Mouse (Mus musculus) midbrain, embryonic 11.5 days (tissue): ENCODE measurements around the gene Ppp6c. TPM values are rescaled to one million over a fixed set of nuclear protein-coding genes. Genes with fewer than 3 reads are reported as not detected.

Experiments
- ATAC-seq: fragments of 200-750 bp; cut with Nextera tagmentation; 2 replicates; pipeline ENCODE4 v1.8.0; 2017; ENCODE audit warnings: moderate TSS enrichment, moderate library complexity; ENCODE audit not compliant: low FRiP score
- DNase-seq: peaks from one replicate; pipeline ENCODE4 v3.0.0; 2015; ENCODE audit warnings: low spot score; ENCODE audit errors: missing footprints
- H3K27ac ChIP-seq: fragments of 300-500 bp; sonication (generic); 2 replicates; pipeline ENCODE4 v1.5.1; 2014; ENCODE audit warnings: low read depth, low read length
- H3K27me3 ChIP-seq: fragments of 300-500 bp; sonication (generic); 2 replicates; pipeline ENCODE4 v1.6.1; 2014; ENCODE audit warnings: mild to moderate bottlenecking, low read length, moderate library complexity, mixed read lengths; ENCODE audit not compliant: control insufficient read depth, insufficient read depth
- H3K36me3 ChIP-seq: fragments of 300-500 bp; sonication (generic); 2 replicates; pipeline ENCODE4 v1.6.1; 2014; ENCODE audit warnings: mild to moderate bottlenecking, low read length, moderate library complexity, mixed read lengths; ENCODE audit not compliant: control insufficient read depth, insufficient read depth
- H3K4me1 ChIP-seq: fragments of 300-500 bp; sonication (generic); 2 replicates; pipeline ENCODE4 v1.6.1; 2014; ENCODE audit warnings: low read length; ENCODE audit not compliant: control insufficient read depth, insufficient read depth
- H3K4me2 ChIP-seq: fragments of 300-500 bp; sonication (generic); 2 replicates; pipeline ENCODE4 v1.6.1; 2014; ENCODE audit warnings: mild to moderate bottlenecking, moderate library complexity
- H3K4me3 ChIP-seq: fragments of 300-500 bp; sonication (generic); 2 replicates; pipeline ENCODE4 v1.5.1; 2014; ENCODE audit warnings: low read depth, low read length
- H3K9ac ChIP-seq: fragments of 300-500 bp; sonication (generic); 2 replicates; pipeline ENCODE4 v1.6.1; 2014; ENCODE audit warnings: low read length
- H3K9me3 ChIP-seq: fragments of 300-500 bp; sonication (generic); 2 replicates; pipeline ENCODE4 v1.6.1; 2016; ENCODE audit warnings: low read length; ENCODE audit not compliant: control insufficient read depth
- WGBS: fragments of 180-500 bp; shearing (Covaris S2); extraction: QIAGEN DNeasy Blood & Tissue Kit; methylation state at CpG from one replicate; pipeline ENCODE4 v1.1.7; 2014; 5-methylcytosine and 5-hydroxymethylcytosine counted together
- polyA plus RNA-seq: library from polyadenylated mRNA; unstranded; fragments of >200 nt; fragmentation: Nextera tagmentation; extraction: Ambion mirVana; gene quantifications from 2 replicates; pipeline ENCODE4 v1.2.1, GENCODE M21; 2014

The Ppp6c gene
- polyA plus RNA-seq, 1 experiment from 2014 or later = 92.7 TPM

DNA sequence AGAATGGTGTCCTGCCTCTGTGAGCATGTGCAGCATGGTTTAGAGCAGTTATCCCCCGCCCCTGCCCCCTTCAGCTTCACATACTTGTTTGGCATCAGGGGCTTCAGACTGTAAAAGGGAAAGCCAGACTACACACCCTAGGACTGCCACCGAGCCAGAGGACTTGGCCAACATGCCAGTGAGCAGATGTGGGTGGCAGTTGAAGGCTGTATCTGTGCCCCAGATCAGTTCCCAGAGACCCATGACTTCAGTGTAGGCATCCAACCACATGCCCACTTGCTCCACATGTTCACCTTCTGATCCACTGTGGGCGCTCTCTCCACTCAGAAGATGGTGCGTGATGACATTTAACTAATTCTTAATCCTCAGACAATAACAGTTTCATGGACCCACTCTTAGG, 9.1 kb downstream of the Ppp6c start:
- Histone ChIP-seq H3K4me2 (no peak overlapping the region), H3K27me3 (no peaks in the 10 kb centered on the region), H3K9ac (no peak overlapping the region), H3K27ac (no peak overlapping the region), H3K4me3 (no peak overlapping the region), H3K9me3 (no peaks in the 10 kb centered on the region), H3K4me1 (no peaks in the 10 kb centered on the region), H3K36me3 (no peaks in the 10 kb centered on the region)
- DNase-seq (no peak), ATAC-seq (no peak)
- 95% methylated on average over 4 of the region's 4 CpGs for WGBS

DNA sequence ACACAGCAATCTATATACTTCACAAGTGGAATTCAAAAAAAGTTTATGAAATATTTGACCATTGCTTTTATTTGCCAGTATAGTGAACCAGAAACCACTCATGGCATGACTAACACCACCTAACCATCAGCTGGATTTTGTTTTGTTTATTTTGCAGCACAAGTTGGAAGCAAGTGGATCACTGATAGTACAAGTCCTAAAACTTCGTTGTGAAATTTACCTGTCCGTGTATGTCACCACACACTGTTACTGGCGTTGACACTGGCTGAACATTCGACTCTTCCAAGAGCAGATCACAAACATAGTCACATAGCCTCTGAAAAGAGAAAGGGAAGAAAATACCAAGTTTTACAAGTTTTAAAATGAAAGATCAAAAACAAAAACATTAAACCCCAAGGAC, 15.5 kb downstream of the Ppp6c start:
- no peak overlapping the region for H3K27ac ChIP-seq
- no peaks in the 10 kb centered on the region for H3K36me3 ChIP-seq
- DNase-seq (no peak), ATAC-seq (no peak)
- no peaks in the 10 kb centered on the region for H3K4me1 ChIP-seq
- no peak overlapping the region for H3K9ac ChIP-seq
- WGBS = 93% methylated on average over 4 of the region's 4 CpGs
- H3K27me3 ChIP-seq = no peaks in the 10 kb centered on the region
- H3K4me3 ChIP-seq = no peak overlapping the region
- no peaks in the 10 kb centered on the region for H3K9me3 ChIP-seq
- H3K4me2 ChIP-seq = no peak overlapping the region

DNA sequence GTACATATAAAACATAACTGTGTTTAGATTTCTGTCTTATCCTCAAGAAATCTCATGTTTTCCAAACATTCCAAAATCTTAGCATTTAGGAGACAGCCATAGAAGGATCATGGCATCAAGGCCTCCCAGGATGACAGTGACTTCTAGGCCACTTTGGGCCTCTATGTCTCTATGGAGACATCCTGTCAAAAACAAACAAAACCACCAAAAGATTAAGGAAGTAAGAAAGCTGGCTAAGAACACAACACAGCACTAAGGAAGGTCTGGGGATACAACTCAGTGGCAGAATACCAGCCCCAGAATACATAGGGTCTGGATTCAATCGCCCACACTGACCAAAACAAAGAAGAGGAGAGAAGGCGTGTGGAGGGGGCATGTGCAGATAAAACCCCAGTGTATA, 22.9 kb downstream of the Ppp6c start:
- Histone ChIP-seq H3K36me3 (no peaks in the 10 kb centered on the region), H3K4me3 (no peak overlapping the region)
- WGBS = 91% methylated on average over 2 of the region's 2 CpGs

DNA sequence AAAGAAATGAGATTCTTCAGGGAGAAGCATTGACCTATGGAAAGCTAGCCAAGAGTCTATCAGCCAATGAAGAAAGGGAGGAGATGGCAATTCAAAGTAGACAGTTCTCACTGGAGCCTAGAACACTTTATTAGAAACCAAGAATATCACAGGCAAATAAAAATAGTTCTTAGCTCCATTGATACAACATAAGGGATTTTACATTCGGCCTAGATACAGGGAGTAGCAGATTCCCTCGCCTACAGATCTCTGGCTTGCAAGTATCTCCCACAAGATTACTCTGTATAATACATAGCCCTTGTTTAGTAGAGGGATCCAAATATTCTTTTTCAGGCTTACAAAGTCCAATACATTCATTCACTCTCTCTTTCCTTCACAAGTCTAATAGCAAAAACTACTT, 31.4 kb downstream of the Ppp6c start:
- Histone ChIP-seq H3K9ac (no peak overlapping the region), H3K4me2 (no peak overlapping the region), H3K4me3 (no peak overlapping the region), H3K27ac (no peak overlapping the region), H3K4me1 (no peaks in the 10 kb centered on the region; the same call in 1 of the 2 replicates), H3K27me3 (no peaks in the 10 kb centered on the region), H3K36me3 (no peaks in the 10 kb centered on the region), H3K9me3 (no peaks in the 10 kb centered on the region)
- WGBS = 96% methylated on average over 2 of the region's 2 CpGs
- ATAC-seq = no peak
- no peak for DNase-seq

More for the DNA sequence above, 22.9 kb downstream of the Ppp6c start:
- ATAC-seq (no peak), DNase-seq (no peak)
- no peak overlapping the region for H3K27ac ChIP-seq
- H3K4me2 ChIP-seq = no peak overlapping the region
- H3K27me3 ChIP-seq = no peaks in the 10 kb centered on the region
- H3K9me3 ChIP-seq = no peaks in the 10 kb centered on the region
- no peak overlapping the region for H3K9ac ChIP-seq
- H3K4me1 ChIP-seq = no peaks in the 10 kb centered on the region

DNA sequence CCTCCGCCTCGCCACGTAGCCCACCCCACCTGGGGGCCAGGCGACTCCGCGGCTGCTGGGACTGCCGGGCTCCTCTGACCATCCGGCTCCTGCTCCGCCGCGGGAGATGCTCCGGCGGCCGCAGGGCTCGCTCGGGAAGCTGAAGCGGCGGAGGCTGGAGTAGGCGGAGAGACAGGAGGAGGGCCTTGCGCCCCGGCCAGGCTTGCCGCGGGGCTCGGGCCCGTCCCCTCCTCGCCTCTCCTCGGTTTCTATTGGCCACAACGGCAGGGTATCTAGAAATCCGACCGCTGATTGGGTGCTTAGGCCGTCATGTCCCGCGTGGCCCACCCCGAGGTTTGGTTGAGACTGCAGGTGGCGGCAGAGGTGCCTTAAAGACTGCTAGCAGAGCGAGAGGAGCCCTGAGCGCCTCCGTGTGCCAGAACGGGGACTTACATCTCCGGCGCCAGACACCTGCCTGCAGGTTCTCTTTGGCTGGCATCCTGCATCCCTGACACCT, 35.6 kb downstream of the Ppp6c start, which contains the start of gene Scai:
TSS of gene Scai (minus strand) at position 174 of the 496 bp plus-strand sequence.
- WGBS = under 1% methylated on average over 41 of the region's 41 CpGs
- H3K9ac ChIP-seq = peak within 1 kb of the TSS; percentile 83
- peak within 1 kb of the TSS; percentile 89 for H3K27ac ChIP-seq
- no peaks in the 10 kb centered on the region for H3K27me3 ChIP-seq
- peak; percentile 100 for ATAC-seq
- H3K36me3 ChIP-seq = no peaks in the 10 kb centered on the region
- H3K4me2 ChIP-seq = peak within 1 kb of the TSS; percentile 74
- peak within 1 kb of the TSS; percentile 64 for H3K4me3 ChIP-seq
- DNase-seq = peak; percentile 98
- H3K9me3 ChIP-seq = no peaks in the 10 kb centered on the region
- H3K4me1 ChIP-seq = peaks cover 11% of the 10 kb centered on the region

DNA sequence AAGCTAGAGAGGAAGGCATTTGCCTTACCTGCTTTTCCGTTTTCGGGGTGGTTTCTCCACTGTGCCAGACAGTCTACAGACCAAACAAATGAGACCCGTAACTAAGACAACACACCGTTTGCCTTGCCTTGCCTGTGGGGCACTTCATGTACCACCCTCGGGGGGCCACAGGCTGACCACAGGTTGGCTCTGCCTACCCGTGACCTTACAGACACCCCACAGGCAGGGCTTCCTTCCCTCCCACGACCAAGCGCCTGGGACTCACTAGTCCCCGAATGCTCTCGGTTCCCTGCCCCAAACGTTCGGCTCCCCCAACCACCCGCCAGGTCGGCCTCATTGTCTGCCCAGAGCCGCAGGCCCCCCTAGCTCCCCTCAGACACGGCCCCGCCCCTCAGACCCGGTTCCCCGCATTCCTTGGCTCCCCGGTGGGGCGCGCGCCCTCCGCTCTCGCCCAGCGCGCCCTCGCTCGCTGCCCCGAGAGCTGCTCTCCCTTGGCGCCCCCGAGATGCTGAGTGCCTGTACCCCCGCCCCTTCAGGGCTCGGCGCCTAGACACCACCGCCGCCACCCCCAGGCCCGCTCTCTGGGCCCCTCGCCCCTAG, 36.2 kb downstream of the Ppp6c start:
- peak overlapping the region; percentile 89 for H3K27ac ChIP-seq
- H3K4me3 ChIP-seq = peak overlapping the region; percentile 64
- H3K9me3 ChIP-seq = no peaks in the 10 kb centered on the region
- ATAC-seq = peak; percentile 92
- H3K4me2 ChIP-seq = peak overlapping the region; percentile 74
- no peaks in the 10 kb centered on the region for H3K36me3 ChIP-seq
- no peaks in the 10 kb centered on the region for H3K27me3 ChIP-seq
- WGBS = under 1% methylated on average over 33 of the region's 39 CpGs
- H3K4me1 ChIP-seq = peaks cover 11% of the 10 kb centered on the region
- H3K9ac ChIP-seq = peak overlapping the region; percentile 83
- DNase-seq = peak; percentile 95

DNA sequence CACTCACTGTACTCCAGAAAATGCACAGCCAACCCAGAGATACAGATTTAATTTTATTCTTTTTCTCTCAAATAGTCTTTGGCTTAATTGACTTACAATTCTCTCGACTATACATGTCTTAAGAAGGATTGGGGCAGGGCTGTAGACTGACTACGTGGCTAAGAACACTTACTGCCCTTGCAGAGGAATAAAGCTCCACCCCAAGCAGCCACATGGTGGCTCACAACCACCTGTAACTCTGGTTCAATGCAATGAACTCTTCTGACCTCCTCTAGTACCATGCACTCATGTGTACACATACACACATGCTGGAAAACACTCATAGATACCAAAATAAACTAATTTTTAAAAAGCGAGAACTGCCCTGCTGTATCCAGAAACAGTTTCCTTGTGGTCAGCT, 40.3 kb downstream of the Ppp6c start:
- Histone ChIP-seq H3K9me3 (no peaks in the 10 kb centered on the region), H3K4me2 (no peak overlapping the region), H3K27ac (no peak overlapping the region), H3K9ac (no peak overlapping the region), H3K36me3 (0 out of 2 replicates have a peak, but pooled peaks cover 3% of the 10 kb centered on the region), H3K27me3 (no peaks in the 10 kb centered on the region), H3K4me1 (peaks cover 11% of the 10 kb centered on the region), H3K4me3 (no peak overlapping the region)
- DNase-seq = no peak
- WGBS = 79% methylated on average over 3 of the region's 3 CpGs
- ATAC-seq = no peak

DNA sequence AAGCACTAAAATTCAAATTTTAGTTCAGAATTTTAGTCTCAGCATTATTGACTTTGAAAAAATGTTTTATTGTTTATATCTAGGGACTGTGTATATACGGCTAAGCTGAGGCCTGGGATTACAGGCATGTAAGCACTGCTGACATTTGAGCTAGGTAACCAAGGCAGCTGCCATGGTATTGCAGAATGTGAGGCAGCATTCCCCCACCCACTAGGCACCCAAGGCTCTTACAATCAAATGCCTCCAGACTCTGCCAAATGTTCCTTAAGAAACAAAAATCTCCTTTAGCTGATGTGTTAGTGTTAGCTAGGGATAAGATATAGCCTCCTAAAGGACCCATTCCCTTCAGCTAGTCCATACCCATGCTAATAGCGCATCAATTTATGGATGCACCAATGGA, 42.7 kb downstream of the Ppp6c start:
- 91% methylated on average over 2 of the region's 2 CpGs for WGBS
- ATAC-seq = no peak
- Histone ChIP-seq H3K9me3 (no peaks in the 10 kb centered on the region), H3K4me1 (peaks cover 1% of the 10 kb centered on the region; the same call in 1 of the 2 replicates), H3K36me3 (0 out of 2 replicates have a peak, but pooled peaks cover 3% of the 10 kb centered on the region), H3K27ac (no peak overlapping the region), H3K4me3 (no peak overlapping the region), H3K27me3 (no peaks in the 10 kb centered on the region), H3K9ac (no peak overlapping the region), H3K4me2 (no peak overlapping the region)
- DNase-seq = no peak

DNA sequence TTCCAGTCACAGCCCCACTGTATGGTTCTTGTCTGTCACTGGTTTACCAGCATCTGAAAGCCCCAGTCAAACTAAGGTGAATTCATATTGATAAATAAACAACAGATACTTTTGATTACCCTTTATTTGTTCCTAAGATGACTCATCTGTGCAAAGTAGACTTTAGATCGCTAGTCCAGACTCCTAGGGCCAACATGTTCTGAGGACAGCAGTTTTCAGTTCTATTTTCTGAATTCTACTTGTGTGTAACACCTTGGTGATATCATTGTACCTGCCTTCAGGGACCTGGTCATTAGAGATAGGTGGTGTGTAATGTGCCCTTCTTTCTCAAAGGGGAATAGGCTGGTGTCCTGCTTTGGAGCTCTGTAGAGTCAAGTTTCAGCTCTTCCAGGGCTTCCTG, 65.3 kb downstream of the Ppp6c start:
- WGBS = 100% methylated on average over 1 of the region's 1 CpGs
- Histone ChIP-seq H3K4me2 (no peak overlapping the region), H3K27ac (no peak overlapping the region), H3K4me1 (no peaks in the 10 kb centered on the region), H3K4me3 (no peak overlapping the region), H3K36me3 (no peaks in the 10 kb centered on the region), H3K27me3 (no peaks in the 10 kb centered on the region), H3K9me3 (no peaks in the 10 kb centered on the region), H3K9ac (no peak overlapping the region)
- DNase-seq = no peak
- ATAC-seq = no peak
